Mouse (Mus musculus) layer of hippocampus, postnatal 10 days (tissue): ENCODE results near the gene Tfcp2l1. TPM values are rescaled to one million over a fixed set of nuclear protein-coding genes. Genes with fewer than 3 reads are reported as not detected.
A peak's percentile ranks its signal among the peaks of the same experiment; 100 is the strongest.

Source experiments
- DNase-seq, 2 experiments: peaks; one replicate each; pipeline ENCODE4 v3.0.0; 2021; ENCODE audit warnings: low spot score in 2 of 2
- total RNA-seq, 2 experiments: library from RNA; stranded (reverse); gene quantifications; 2 replicates each; pipeline ENCODE4 v1.2.3; 2021

Gene Tfcp2l1
- total RNA-seq, 2 experiments from 2014 or later, result 1.0 to 1.5 TPM

DNA sequence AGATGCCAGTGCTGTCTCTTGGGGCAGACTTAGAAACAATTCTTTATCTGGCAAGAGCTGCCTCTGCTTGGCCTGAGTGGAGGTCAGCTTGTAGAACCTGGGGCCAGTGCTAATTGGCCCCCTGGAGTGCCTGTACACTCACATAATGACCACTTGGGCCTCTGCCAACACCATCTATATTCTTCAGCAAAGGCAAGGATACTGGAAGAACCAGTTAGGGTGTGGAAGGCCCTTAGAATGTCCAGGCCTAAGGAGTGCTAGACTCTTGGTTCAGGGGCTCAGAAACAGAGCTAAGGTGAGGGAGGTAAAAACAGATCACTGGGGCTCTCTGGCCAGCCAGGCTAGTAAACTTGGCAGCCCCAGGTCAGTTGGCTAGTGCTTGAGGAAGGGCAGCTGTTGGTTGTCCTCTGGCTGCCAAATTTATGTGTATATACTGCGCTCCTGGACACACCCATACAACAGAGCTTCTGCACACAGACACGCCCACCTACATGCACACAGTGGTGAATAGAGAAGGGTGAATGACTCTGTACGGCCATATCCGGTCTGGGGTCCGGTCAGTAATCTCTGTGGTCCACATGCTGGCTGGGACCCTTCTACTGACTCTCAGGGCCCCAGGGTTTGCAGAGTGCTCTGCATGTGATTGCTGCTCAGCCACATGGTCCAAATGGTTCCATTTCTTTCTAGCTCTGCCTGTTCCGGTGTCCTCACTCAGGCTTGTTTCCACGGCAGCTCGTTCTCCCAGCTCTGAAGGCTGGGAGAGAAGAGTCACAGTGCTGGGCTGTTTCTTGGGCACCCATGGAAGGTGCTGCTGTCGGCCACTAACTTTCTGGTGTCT lies 22.4 kb downstream of the Tfcp2l1 start:
- no peak for DNase-seq

- no peak for DNase-seq
These were observed 23.0 kb downstream of the Tfcp2l1 start for GRCm38 (mm10) chr1:118650771-118651080.

GRCm38 (mm10) chr1:118658716-118659115 lies 31.0 kb downstream of the Tfcp2l1 start:
- no peak for DNase-seq

DNA sequence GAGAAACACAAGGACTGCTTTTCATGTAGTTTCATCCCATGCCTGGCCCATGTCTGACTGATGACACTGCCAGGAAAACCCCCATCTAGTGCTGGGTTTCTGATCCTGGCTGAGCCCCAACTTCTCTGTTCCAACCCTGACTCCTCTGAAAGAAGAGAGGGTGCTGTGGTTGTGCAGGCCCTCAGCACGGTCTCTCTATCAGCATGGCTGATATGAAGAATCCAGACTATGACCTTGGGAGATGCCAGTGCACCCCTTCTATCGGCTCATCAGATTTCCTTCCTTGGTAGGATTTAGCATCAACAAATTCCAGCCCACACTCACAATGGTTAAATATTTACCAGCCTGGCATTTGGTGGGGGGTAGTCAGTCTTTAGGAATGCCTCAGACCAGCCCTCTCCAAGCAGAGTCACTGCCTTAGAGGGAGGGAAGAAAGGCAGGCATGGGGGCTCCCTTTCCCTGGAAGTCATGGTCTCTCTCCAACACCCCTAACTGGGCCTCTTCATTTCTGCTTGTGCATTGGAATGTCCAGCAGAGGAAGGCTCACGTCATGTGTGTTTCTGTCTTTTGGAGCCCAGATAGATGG lies 33.2 kb downstream of the Tfcp2l1 start:
- DNase-seq, result no peak

GRCm38 (mm10) chr1:118663062-118663461 lies 35.3 kb downstream of the Tfcp2l1 start:
- no peak for DNase-seq

- DNase-seq, result no peak
These were observed 39.8 kb downstream of the Tfcp2l1 start for GRCm38 (mm10) chr1:118667536-118667935.

DNA sequence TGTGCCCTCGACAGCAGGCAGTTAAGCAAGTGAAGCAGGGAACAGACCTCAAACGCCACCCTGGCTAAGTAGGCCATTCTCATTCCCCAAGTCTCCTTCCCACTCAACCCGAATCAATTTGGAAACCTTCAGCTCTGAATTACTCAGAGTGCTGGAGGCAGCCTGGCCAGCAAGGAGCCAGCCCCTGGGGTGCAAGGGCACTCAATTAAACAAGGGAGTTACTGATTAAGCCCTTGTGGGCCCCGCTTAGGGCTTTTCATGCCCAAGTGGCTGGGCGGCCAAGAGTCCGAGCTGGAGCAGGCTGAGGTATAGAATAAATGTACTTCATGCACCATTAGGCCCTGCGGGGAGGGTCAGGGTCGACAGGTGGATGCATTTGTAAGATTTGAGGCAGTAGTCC lies 44.5 kb downstream of the Tfcp2l1 start:
- peak; percentile 14 to 20 for DNase-seq

DNA sequence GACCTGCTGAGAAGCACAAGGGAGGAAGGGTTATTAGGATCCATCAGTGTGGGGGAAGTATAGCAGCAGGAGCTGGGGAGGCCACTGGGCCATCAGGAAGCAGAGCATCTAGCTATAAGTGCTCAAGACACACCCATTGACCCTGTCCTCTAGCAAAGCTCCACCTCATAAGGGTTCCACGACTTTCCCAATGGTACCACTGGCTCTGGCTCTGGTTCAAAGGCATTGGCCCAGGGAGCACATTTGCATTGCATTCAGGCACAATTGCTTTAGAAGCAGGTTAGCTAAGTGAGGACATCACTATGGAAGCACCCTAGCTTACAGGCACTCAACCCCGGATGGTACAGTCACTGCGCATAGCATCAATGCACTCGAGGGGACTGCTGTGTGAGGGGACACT lies 46.4 kb downstream of the Tfcp2l1 start:
- DNase-seq, result no peak

- no peak for DNase-seq
These were observed 54.2 kb downstream of the Tfcp2l1 start for GRCm38 (mm10) chr1:118681980-118682379.

GRCm38 (mm10) chr1:118683686-118684085 lies 55.9 kb downstream of the Tfcp2l1 start:
- no peak for DNase-seq

GRCm38 (mm10) chr1:118687726-118688125 lies 60.0 kb downstream of the Tfcp2l1 start:
- DNase-seq, result no peak

DNA sequence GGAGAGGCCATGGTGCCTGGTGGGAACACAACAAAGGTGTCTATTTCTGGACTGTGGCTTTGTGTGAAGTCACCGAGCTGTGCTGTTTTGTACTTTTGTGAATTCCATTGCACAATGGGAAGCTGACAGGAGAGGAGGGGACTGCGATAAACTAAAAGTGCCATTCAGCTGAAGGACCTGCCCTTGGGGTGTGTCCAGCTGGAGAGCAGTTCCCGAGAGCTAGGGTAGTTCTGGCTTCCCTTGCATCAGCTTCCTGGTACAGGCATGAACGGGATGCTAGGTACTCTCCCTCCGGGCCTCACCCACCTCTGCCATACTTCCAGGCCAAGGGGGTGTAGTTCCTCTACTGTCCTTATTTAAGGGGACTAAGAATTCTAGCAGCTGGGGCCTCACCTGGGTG lies 62.1 kb downstream of the Tfcp2l1 start:
- DNase-seq, result no peak

GRCm38 (mm10) chr1:118694436-118694835 lies 66.7 kb downstream of the Tfcp2l1 start:
- peak; percentile 11 to 17 for DNase-seq

GRCm38 (mm10) chr1:118697906-118698305 lies 70.2 kb downstream of the Tfcp2l1 start:
- DNase-seq, result no peak

GRCm38 (mm10) chr1:118699118-118699890 lies 71.6 kb downstream of the Tfcp2l1 start:
- DNase-seq, result no peak

- DNase-seq, result no peak
These were observed 72.2 kb downstream of the Tfcp2l1 start for GRCm38 (mm10) chr1:118699961-118700360.

- DNase-seq, result no peak
These were observed 83.9 kb downstream of the Tfcp2l1 start for GRCm38 (mm10) chr1:118711606-118712005.

DNA sequence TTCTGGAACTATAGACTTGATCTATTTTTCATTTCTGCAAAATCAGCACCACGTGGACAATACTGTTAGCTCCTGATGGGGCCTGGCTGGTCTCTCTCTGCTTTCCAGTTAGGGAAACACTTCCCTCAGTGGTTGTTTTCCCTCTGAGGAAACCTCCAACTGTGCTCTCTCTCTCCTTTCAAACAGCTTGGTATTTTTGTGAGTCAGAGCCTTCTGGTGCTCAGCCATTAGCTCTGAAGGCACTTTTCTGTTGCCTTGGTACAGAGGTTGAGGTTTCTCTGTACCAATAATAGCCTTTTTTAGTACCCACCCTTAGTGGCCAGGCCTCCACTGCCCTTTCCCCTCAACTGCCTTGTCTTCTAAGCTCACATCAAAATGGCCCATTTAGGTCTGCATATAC lies 88.5 kb downstream of the Tfcp2l1 start:
- peak in 1 of 2 experiments; percentile 12 for DNase-seq

DNA sequence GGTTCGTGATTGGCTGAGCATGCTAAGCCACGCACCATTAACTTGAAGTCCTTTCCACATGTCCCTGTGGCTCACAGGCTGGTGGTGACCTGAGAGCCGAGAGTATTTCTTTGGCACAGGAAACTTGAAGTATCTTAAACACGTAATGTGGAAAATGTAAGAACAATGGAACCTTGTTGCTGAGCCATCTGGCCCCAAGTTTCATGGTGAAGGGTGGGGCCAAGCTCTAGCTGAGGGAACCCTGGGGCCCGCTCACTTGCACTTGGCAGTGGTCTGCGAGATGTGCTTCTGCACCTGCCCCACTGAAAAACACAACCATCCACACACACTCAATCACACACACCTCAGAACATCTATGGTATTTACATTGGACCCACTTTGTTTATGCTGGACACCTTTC lies 90.3 kb downstream of the Tfcp2l1 start:
- no peak for DNase-seq

DNA sequence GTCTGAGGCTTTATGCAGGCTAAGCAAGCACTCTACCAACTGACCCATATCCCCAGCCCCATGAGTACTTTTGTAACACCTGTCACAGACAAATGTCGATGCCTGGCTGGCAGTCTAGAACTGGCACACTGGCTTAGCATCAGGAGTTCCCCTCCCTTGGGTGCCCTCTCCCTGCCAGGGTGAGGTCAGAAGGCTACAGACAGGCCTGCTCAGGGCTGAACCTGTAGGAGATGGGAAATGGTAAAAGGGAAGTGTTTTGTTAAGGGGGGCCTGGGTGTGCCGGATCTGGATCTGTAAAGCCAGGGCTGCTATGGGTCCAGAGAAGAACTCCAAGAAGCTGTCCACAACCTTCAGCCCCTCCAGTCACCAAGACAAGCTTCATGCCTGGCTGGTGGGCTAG lies 92.0 kb downstream of the Tfcp2l1 start:
- no peak for DNase-seq

- no peak for DNase-seq
These were observed 92.8 kb downstream of the Tfcp2l1 start for GRCm38 (mm10) chr1:118720474-118721095.

- DNase-seq, result no peak
These were observed 99.3 kb downstream of the Tfcp2l1 start for GRCm38 (mm10) chr1:118727075-118727474.
